Mouse (Mus musculus): Measurements from ENCODE around the gene Srsf4. TPM values are rescaled to one million over a fixed set of nuclear protein-coding genes. Genes with fewer than 3 reads are reported as not detected.

The Srsf4 gene
- total and polyA plus RNA-seq, 3 experiments: 53.7 to 163 TPM; not detected in 1

DNA sequence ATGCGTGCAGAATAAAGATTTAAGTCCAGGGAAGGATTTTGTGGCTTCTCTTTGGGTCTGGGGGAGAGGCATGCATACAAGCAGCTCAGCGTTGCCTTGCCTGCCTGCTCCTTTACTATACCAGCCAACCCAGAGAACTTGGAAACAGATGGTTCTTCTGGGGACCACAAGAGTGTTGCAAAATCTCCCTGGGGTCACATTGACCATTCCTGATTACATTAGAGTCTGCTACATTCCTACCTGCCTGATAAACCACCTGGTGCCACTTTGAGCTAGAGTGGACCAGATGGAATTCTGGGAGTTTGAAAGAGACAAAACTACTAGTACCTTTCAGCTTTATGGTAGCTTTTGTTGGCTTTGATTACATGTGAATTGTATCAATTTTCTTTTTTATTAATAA, 3.4 kb downstream of the Srsf4 start:
- TF ChIP-seq MEF2A (IDR thresholded peaks at IDR 0.05; ENCODE audit: extremely low read depth, insufficient replicate concordance, low read depth, low read length, poor library complexity, severe bottlenecking) (no peak), ELF1 (IDR thresholded peaks at IDR 0.05; ENCODE audit: low read depth, low read length) (no peak), NELFE (IDR thresholded peaks at IDR 0.05; ENCODE audit: low read depth, low read length) (no peak), CHD1 (IDR thresholded peaks at IDR 0.05; ENCODE audit: low read depth, low read length) (no peak), JUND (IDR thresholded peaks at IDR 0.05; ENCODE audit: low read depth, low read length) (no peak), TCF12 (IDR thresholded peaks at IDR 0.05; ENCODE audit: low read depth, low read length) (no peak), POLR2AphosphoS5 (IDR thresholded peaks at IDR 0.05; ENCODE audit: borderline replicate concordance, low read depth, low read length) (no peak), MAZ (IDR thresholded peaks at IDR 0.05; ENCODE audit: low read depth, low read length) (no peak), RCOR1 (IDR thresholded peaks at IDR 0.05; ENCODE audit: low read depth, low read length) (no peak), ETS1 (IDR thresholded peaks at IDR 0.05; ENCODE audit: low read depth, low read length) (no peak), USF2 (IDR thresholded peaks at IDR 0.05; ENCODE audit: borderline replicate concordance in 1 of 2, insufficient read depth in 1 of 2, low read depth in 1 of 2, low read length in 2 of 2) (no peak), SIN3A (IDR thresholded peaks at IDR 0.05; ENCODE audit: low read length) (no peak)
- Histone ChIP-seq H3K27me3 (ENCODE audit: control insufficient read depth in 1 of 2, insufficient read depth in 2 of 2, low read length in 2 of 2) (no peaks in the 10 kb centered on the region), H3K4me3 (ENCODE audit: control insufficient read depth in 1 of 2, insufficient read depth in 1 of 2, low read depth in 2 of 2, low read length in 2 of 2) (no peak overlapping the region), H3K79me2 (ENCODE audit: control insufficient read depth, insufficient read depth, low read length, poor library complexity) (peaks cover 85% of the 10 kb centered on the region), H3K36me3 (ENCODE audit: control insufficient read depth in 1 of 2, insufficient read depth in 2 of 2, low read length in 2 of 2) (peaks cover 3 to 35% of the 10 kb centered on the region in 2 experiments; a peak in 3 of 4 replicates), H3K9me3 (replicated peaks; ENCODE audit: insufficient read depth, low read length) (no peaks in the 10 kb centered on the region), H3K9ac (ENCODE audit: control insufficient read depth, low read depth, low read length, poor library complexity, severe bottlenecking) (0 out of 2 replicates have a peak overlapping the region, but pooled peaks have one; percentile 1), H3K4me1 (ENCODE audit: control insufficient read depth in 1 of 2, insufficient read depth in 2 of 2, low read length in 2 of 2) (peaks cover 11 to 18% of the 10 kb centered on the region in 2 experiments; a peak in 3 of 4 replicates), H3K27ac (ENCODE audit: control insufficient read depth, low read depth, low read length) (no peak overlapping the region)
- no peak for DNase-seq (ENCODE audit: low read depth, low spot score)

DNA sequence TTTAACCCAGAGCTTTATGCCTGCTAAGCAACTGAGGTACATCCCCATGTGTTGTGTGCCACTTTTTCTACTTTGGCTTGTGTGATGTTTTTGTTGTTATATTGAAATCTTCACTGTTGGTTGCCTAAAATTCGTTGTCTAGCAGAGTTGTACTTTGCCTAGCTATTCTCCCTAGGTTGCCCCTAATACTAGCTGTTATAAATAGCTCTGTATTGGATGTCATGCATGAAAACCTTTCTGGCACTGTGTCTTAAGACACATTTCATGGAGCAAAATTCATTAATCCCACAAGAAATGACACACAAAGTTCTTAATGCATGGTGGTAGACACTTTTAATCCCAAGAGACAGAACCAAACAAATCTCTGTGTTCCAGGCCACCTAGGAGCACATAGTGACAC, 6.3 kb downstream of the Srsf4 start:
- no peak for TF ChIP-seq TAL1 (IDR thresholded peaks at IDR 0.05; ENCODE audit: low read length)
- TF ChIP-seq TBP (IDR thresholded peaks at IDR 0.05; ENCODE audit: low read depth, low read length): no peak
- TF ChIP-seq POLR2A (IDR thresholded peaks at IDR 0.05; ENCODE audit: control insufficient read depth in 1 of 2, insufficient read depth in 1 of 2, low read depth in 1 of 2, low read length in 2 of 2, poor library complexity in 1 of 2): no peak
- TF ChIP-seq CHD2 (IDR thresholded peaks at IDR 0.05; ENCODE audit: low read length): no peak
- no peak for TF ChIP-seq E2F4 (IDR thresholded peaks at IDR 0.05; ENCODE audit: borderline replicate concordance, low read depth, low read length)

More for the DNA sequence above, 6.3 kb downstream of the Srsf4 start:
- Histone ChIP-seq H3K4me1 (ENCODE audit: control insufficient read depth in 1 of 2, insufficient read depth in 2 of 2, low read length in 2 of 2) (peaks cover 17 to 18% of the 10 kb centered on the region in 2 experiments), H3K27ac (ENCODE audit: control insufficient read depth, low read depth, low read length) (no peak overlapping the region), H3K9ac (ENCODE audit: control insufficient read depth, low read depth, low read length, poor library complexity, severe bottlenecking) (no peak overlapping the region), H3K9me3 (replicated peaks; ENCODE audit: insufficient read depth, low read length) (no peaks in the 10 kb centered on the region), H3K79me2 (ENCODE audit: control insufficient read depth, insufficient read depth, low read length, poor library complexity) (peaks cover 90% of the 10 kb centered on the region), H3K36me3 (ENCODE audit: control insufficient read depth in 1 of 2, insufficient read depth in 2 of 2, low read length in 2 of 2) (peaks cover 10 to 31% of the 10 kb centered on the region in 2 experiments), H3K4me3 (ENCODE audit: control insufficient read depth in 1 of 2, insufficient read depth in 1 of 2, low read depth in 2 of 2, low read length in 2 of 2) (no peak overlapping the region), H3K27me3 (ENCODE audit: control insufficient read depth in 1 of 2, insufficient read depth in 2 of 2, low read length in 2 of 2) (no peaks in the 10 kb centered on the region)
- DNase-seq (ENCODE audit: low read depth, low spot score): no peak
